Mouse (Mus musculus) hindbrain, embryonic 15.5 days (tissue): ENCODE measurements around the gene Depdc1b. TPM values are rescaled to one million over a fixed set of nuclear protein-coding genes. Genes with fewer than 3 reads are reported as not detected.

ENCODE experiments used
- ATAC-seq: fragments of 200-750 bp; cut with Nextera tagmentation; 2 replicates; pipeline ENCODE4 v1.8.0; 2017; ENCODE audit warnings: low read depth, moderate number of reproducible peaks, moderate TSS enrichment; ENCODE audit not compliant: low FRiP score
- H3K27ac ChIP-seq: fragments of 300-500 bp; sonication (generic); replicated peaks from 2 replicates; pipeline ENCODE4 v1.5.1; 2015; ENCODE audit warnings: mild to moderate bottlenecking, inconsistent platforms
- H3K27me3 ChIP-seq: fragments of 300-500 bp; sonication (generic); 2 replicates; pipeline ENCODE4 v1.6.1; 2015; ENCODE audit warnings: control low read depth, inconsistent platforms
- H3K36me3 ChIP-seq: fragments of 300-500 bp; sonication (generic); 2 replicates; pipeline ENCODE4 v1.6.1; 2015; ENCODE audit warnings: control low read depth, inconsistent platforms
- H3K4me1 ChIP-seq: fragments of 300-500 bp; sonication (generic); replicated peaks from 2 replicates; pipeline ENCODE4 v1.6.1; 2015; ENCODE audit warnings: control low read depth, inconsistent platforms
- H3K4me2 ChIP-seq: fragments of 300-500 bp; sonication (generic); 2 replicates; pipeline ENCODE4 v1.6.1; 2015; ENCODE audit warnings: moderate library complexity, mild to moderate bottlenecking, inconsistent platforms
- H3K4me3 ChIP-seq: fragments of 300-500 bp; sonication (generic); 2 replicates; pipeline ENCODE4 v1.5.1; 2015; ENCODE audit warnings: mild to moderate bottlenecking, inconsistent platforms
- H3K9ac ChIP-seq: fragments of 300-500 bp; sonication (generic); 2 replicates; pipeline ENCODE4 v1.6.1; 2015; ENCODE audit warnings: inconsistent platforms
- H3K9me3 ChIP-seq: fragments of 300-500 bp; sonication (generic); 2 replicates; pipeline ENCODE4 v1.6.1; 2016; ENCODE audit warnings: control low read depth, inconsistent platforms
- WGBS: fragments of 180-500 bp; shearing (Covaris S2); methylation state at CpG from one replicate; pipeline ENCODE4 v1.1.7; 2015; 5-methylcytosine and 5-hydroxymethylcytosine counted together
- polyA plus RNA-seq: library from polyadenylated mRNA; unstranded; fragments of >200 nt; fragmentation: Nextera tagmentation; extraction: Ambion mirVana; gene quantifications from 2 replicates; pipeline ENCODE4 v1.2.1, GENCODE M21; 2015

The Depdc1b gene
- polyA plus RNA-seq, 1 experiment from 2014 or later = 2.8 TPM

DNA sequence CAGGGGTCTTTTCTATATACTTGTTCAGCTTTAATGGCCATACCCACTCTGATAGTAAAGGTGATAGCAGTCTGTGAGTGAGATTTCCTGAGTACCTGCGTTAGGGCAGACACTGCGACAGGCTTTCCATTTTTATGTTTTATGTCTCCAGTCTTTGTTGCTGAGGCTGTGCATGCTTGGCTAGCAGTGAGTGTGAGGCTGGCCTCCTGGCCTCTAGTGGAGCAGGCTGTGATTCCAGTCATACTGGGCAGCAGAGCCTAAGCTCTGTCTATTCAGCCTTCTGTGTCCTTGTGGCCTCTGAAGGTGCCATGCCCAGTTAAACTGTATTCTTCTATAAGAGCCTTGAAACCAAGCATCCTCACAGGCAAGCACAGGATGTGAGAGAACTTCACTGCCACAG, 6.3 kb downstream of the Depdc1b start:
- H3K36me3 ChIP-seq = no peaks in the 10 kb centered on the region
- WGBS = 94% methylated on average over 2 of the region's 2 CpGs
- no peaks in the 10 kb centered on the region for H3K4me1 ChIP-seq
- no peak for ATAC-seq
- no peaks in the 10 kb centered on the region for H3K27me3 ChIP-seq
- no peak overlapping the region for H3K4me3 ChIP-seq
- no peaks in the 10 kb centered on the region for H3K9me3 ChIP-seq
- H3K9ac ChIP-seq = no peak overlapping the region
- no peak overlapping the region for H3K27ac ChIP-seq
- H3K4me2 ChIP-seq = no peak overlapping the region

DNA sequence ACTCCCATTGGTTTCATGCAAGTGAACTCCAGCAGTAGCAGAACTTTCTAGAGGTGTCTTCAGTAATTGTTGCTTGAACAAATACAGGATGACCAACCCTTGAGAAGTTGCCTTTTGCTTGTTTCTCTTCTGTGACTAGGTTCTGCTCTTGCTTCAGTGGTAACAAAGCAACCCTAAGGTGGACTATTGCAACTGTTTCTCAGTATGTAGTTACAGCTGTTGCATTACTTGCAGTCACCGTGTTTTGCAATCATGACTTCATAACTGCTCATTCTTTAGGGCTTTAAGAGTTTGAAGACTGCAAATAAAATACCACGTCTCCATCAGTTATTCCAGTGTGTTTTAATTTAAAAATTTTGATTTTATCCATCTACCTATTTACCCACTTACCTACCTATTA, 7.2 kb downstream of the Depdc1b start:
- no peaks in the 10 kb centered on the region for H3K4me1 ChIP-seq
- no peaks in the 10 kb centered on the region for H3K36me3 ChIP-seq
- ATAC-seq = no peak
- no peak overlapping the region for H3K27ac ChIP-seq
- no peaks in the 10 kb centered on the region for H3K27me3 ChIP-seq
- WGBS = 92% methylated on average over 2 of the region's 2 CpGs
- no peak overlapping the region for H3K9ac ChIP-seq
- H3K4me2 ChIP-seq = no peak overlapping the region
- H3K9me3 ChIP-seq = no peaks in the 10 kb centered on the region
- H3K4me3 ChIP-seq = no peak overlapping the region

DNA sequence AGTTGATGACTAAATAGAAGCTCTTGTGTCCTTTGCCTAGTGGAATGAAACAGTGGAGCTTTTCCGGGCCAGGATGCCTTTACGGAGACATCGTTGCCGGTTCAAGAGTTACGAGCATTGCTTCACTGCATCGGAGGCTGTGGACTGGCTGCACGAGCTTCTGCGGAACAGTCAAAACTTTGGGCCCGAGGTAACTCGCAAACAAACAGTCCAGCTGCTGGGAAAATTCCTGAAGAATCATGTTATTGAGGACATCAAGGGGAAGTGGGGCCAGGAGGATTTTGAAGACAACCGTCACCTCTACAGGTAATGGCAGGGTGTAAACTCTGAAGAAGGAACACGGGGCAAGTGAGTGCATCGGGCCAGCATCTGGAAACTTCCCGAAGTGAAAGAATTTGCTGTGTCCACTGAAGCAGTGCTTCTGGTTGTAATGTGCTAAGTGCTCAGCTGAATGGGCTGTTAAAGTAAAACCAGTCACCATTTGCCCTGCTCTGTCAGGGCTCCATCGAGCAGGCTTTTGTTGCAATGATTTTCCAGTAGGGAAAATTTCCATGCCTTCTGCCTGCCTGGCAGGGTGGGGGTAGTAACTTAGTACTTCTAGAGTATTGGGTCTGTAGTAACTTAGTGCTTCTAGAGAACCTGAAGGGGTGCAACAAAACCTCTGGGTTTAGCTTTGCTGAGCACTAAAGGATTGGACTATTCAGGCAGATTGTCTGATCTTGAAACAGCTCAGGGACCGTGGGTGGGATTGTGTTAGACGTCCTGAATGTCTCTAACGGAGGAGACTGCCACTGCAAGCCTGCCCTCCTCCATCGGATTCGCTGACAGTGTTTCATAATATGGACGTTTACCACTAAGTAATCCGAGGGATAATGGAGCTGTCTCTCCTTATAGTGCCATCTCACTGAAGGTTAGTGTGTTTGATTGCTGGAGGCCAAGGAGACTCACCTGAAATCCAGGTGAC, 8.0 kb downstream of the Depdc1b start:
- ATAC-seq = no peak
- Histone ChIP-seq H3K9ac (no peak overlapping the region), H3K27me3 (no peaks in the 10 kb centered on the region), H3K36me3 (no peaks in the 10 kb centered on the region), H3K4me3 (no peak overlapping the region), H3K9me3 (no peaks in the 10 kb centered on the region), H3K4me2 (no peak overlapping the region), H3K4me1 (no peaks in the 10 kb centered on the region), H3K27ac (no peak overlapping the region)
- 89% methylated on average over 22 of the region's 22 CpGs for WGBS

DNA sequence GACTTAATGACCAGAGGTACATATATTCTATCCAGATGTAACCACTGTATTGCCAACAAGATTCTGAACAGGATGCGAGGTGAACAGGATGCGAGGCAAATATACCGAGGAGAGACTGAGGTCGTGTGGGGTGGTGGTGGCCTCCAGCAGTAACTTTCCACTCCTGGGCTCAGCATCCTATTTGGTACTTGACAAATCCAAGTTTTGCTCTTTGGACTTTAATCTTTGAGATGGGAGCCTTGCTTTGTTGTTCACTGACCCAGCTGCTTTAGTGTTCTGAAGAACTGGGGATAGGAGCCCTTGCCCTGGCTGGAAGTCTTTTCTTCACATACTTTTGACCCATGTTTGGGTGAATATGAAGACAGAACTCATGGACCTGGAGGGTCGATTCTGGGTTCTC, 9.7 kb downstream of the Depdc1b start:
- 93% methylated on average over 5 of the region's 5 CpGs for WGBS
- H3K4me3 ChIP-seq = no peak overlapping the region
- no peak overlapping the region for H3K4me2 ChIP-seq
- no peaks in the 10 kb centered on the region for H3K36me3 ChIP-seq
- no peaks in the 10 kb centered on the region for H3K4me1 ChIP-seq
- no peak overlapping the region for H3K9ac ChIP-seq
- H3K27me3 ChIP-seq = no peaks in the 10 kb centered on the region
- no peak overlapping the region for H3K27ac ChIP-seq
- no peak for ATAC-seq
- no peaks in the 10 kb centered on the region for H3K9me3 ChIP-seq

DNA sequence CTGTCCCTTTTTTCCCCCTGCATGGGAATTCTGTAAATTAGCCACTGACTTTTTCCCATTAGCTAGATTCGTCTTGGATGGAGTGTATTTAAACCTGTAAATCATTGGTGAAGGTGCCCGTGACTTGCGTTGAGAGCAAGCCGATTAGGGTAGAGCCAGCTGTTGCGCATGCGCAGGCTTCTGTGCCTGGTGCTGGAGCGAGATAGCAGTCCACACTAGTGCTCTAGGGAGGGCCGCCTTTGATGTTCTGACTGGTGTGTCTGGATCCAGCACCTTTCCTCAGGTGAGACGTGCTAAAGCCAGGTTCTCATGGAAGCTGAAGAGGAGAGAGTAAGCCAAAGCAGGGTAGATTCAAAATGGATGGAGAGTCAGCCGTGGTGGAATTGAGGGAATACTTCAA, 10.2 kb downstream of the Depdc1b start:
- 90% methylated on average over 10 of the region's 10 CpGs for WGBS
- H3K36me3 ChIP-seq = no peaks in the 10 kb centered on the region

DNA sequence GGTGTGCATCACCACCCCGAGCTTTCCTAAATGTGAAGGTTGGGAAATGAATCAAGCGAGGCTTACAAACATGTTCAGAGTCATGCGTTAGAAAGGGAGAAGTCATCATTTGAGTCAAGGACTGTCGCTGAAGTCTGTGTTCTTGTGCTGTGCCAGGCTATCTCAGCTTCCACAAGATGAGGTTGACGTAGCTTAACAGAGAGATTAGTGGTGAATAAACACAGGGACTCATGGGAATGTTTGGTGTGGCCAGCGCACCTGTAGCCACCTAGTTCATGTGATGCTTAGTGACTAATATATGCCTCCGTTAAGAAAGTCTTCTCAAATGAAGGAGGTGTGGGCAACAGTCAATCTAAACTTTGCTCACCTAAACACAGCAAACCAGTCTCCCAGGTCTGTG, 10.9 kb downstream of the Depdc1b start:
- WGBS = 93% methylated on average over 7 of the region's 7 CpGs

More for the DNA sequence above, 10.2 kb downstream of the Depdc1b start:
- Histone ChIP-seq H3K27ac (no peak overlapping the region), H3K4me1 (no peaks in the 10 kb centered on the region), H3K4me2 (no peak overlapping the region), H3K9me3 (no peaks in the 10 kb centered on the region), H3K27me3 (no peaks in the 10 kb centered on the region), H3K4me3 (no peak overlapping the region), H3K9ac (no peak overlapping the region)
- no peak for ATAC-seq

DNA sequence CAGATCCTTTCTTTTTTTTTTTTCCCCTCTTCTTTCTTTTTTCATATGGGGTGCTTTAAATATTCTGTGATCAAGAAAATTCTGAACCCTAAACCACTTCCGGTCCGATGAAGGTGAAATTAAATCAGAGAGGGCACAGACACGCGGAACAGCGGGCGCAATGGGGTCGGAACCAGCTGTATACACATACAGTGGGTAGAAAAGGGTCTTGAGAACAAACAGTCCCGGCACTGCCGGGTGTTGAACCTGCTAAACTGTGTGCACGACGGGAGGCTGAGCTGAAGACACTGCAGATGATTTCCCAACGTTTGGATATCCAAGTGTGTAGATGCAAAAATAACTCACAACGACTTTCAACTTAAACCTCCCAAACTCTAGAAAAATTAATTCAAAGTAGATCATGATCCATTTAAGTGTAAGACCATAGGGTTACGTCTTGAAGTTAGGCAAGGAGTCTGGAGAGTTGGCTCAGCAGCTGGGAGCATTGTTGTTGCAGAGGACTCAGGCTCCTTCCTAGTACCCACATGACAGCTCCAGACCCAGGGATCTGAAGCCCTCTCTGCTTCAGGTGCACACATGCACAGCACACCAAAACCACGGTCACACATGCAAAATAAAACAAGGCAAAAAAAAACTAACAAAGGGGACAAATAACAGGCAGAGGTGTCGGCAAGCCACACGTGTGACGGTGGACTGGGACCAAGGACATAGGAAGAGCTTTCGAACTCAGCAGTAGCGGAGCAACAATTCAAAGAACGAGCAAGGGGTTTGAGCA, 12.5 kb downstream of the Depdc1b start:
- no peak for ATAC-seq
- no peaks in the 10 kb centered on the region for H3K36me3 ChIP-seq
- no peaks in the 10 kb centered on the region for H3K4me1 ChIP-seq
- no peaks in the 10 kb centered on the region for H3K27me3 ChIP-seq
- no peak overlapping the region for H3K27ac ChIP-seq
- H3K4me3 ChIP-seq = no peak overlapping the region
- WGBS = 93% methylated on average over 21 of the region's 21 CpGs
- no peak overlapping the region for H3K4me2 ChIP-seq
- no peak overlapping the region for H3K9ac ChIP-seq
- no peaks in the 10 kb centered on the region for H3K9me3 ChIP-seq

More for the DNA sequence above, 10.9 kb downstream of the Depdc1b start:
- H3K36me3 ChIP-seq = no peaks in the 10 kb centered on the region
- H3K4me3 ChIP-seq = no peak overlapping the region
- H3K27me3 ChIP-seq = no peaks in the 10 kb centered on the region
- H3K4me2 ChIP-seq = no peak overlapping the region
- no peak for ATAC-seq
- H3K9me3 ChIP-seq = no peaks in the 10 kb centered on the region
- H3K27ac ChIP-seq = no peak overlapping the region
- H3K9ac ChIP-seq = no peak overlapping the region
- no peaks in the 10 kb centered on the region for H3K4me1 ChIP-seq

DNA sequence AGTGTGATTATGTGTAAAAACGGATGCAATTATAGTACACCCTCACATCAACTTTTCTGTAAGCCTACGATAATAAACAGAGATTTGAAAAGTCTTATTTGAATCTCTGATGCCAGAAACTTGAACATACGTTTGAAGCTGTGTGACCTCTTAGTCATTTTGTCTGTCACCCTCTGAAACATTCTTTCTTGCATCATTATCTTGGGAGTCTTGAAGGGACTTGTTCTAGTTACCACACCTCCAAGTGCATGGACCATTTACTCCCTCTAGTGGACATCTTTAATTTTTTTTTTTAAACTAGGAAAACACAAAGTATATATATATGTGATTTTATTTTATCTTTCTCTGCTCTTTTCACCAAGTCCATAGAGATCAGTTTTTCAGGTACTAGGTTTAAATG, 13.6 kb downstream of the Depdc1b start:
- Histone ChIP-seq H3K4me3 (no peak overlapping the region), H3K4me2 (no peak overlapping the region), H3K27ac (no peak overlapping the region), H3K9ac (no peak overlapping the region), H3K4me1 (no peaks in the 10 kb centered on the region), H3K9me3 (no peaks in the 10 kb centered on the region), H3K27me3 (no peaks in the 10 kb centered on the region), H3K36me3 (no peaks in the 10 kb centered on the region)
- 71% methylated on average over 3 of the region's 3 CpGs for WGBS
- no peak for ATAC-seq

DNA sequence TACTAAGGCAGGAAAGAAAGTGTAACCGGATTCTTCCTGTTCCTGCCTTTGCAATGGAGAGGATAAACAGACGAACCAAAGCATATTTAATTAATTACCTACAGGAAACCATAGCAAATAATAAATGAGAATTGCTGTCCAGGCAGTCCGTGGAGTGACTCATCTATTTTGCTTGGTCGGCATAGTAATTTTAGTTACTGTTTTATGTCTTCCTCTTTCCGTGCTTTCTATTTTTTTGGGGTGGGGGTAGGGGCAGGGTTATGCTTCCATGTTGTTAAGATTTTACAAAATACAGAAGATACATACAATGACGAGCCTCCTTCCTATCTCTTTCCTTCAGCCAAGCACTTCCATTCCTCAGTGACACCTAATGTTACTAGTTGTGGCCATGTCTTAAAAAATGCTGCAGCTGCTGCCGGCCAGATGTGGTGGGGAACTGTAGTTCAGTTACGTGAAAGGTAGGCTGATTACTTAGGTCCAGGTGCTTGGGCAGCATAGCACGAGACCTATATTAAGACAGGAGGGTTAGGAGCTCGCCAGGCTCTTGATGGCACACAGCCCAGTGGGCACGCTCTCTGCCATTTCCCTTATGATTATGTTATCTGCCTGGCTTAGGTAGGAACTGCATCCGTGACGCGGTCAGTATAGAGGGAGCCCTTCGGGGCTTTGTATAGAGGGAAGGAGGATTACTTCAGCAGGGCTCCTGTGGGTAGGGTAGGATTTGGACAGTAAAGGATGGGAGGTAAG, 19.3 kb downstream of the Depdc1b start:
- H3K9me3 ChIP-seq = no peaks in the 10 kb centered on the region
- H3K9ac ChIP-seq = no peak overlapping the region
- H3K4me1 ChIP-seq = no peaks in the 10 kb centered on the region
- H3K27me3 ChIP-seq = no peaks in the 10 kb centered on the region
- no peak overlapping the region for H3K27ac ChIP-seq
- H3K4me2 ChIP-seq = no peak overlapping the region
- H3K36me3 ChIP-seq = no peaks in the 10 kb centered on the region
- ATAC-seq = no peak
- no peak overlapping the region for H3K4me3 ChIP-seq
- WGBS = 85% methylated on average over 15 of the region's 15 CpGs

DNA sequence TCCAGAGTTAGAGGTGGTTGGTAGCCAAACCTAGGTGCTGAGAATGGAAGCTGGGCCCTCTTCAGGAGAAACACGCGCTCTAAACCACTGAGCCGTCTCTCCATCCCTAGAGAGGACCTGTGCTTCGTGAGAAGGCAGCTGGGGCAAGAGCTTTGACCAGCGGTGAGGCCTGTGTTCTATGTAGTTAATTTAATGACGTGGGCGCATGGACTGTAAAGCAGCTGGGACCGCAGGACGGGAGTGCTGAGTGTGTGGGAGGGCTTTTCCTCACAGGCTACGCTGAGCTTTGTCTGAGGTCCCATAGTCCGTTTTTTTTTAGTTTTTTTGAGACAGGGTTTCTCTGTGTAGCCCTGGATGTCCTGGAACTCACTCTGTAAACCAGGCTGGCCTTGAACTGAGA, 20.1 kb downstream of the Depdc1b start:
- no peaks in the 10 kb centered on the region for H3K36me3 ChIP-seq

DNA sequence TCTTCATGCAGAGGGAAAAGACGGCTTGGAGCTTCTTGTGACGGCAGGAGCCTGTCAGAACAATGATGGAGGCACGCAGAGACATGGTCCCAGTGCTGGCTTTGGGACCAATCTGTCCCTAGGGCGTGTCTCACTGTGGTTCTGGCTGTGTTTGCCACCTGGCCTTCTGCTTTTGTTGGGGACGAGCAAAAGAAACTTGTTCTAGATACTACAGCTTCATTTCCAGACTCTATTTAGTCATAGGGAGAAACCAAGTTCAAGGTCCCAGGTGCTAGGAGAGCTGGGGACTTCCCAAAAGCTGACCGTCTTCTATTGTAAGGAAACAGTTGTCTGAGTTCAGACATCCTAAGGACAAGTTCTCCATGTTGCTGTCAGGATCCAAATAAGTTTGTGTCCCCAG, 21.2 kb downstream of the Depdc1b start:
- H3K9ac ChIP-seq = no peak overlapping the region
- H3K9me3 ChIP-seq = no peaks in the 10 kb centered on the region
- H3K27ac ChIP-seq = no peak overlapping the region
- H3K4me2 ChIP-seq = no peak overlapping the region
- H3K4me1 ChIP-seq = no peaks in the 10 kb centered on the region
- no peak overlapping the region for H3K4me3 ChIP-seq
- no peak for ATAC-seq
- H3K27me3 ChIP-seq = no peaks in the 10 kb centered on the region
- H3K36me3 ChIP-seq = no peaks in the 10 kb centered on the region
- 95% methylated on average over 6 of the region's 6 CpGs for WGBS

More for the DNA sequence above, 20.1 kb downstream of the Depdc1b start:
- Histone ChIP-seq H3K27ac (no peak overlapping the region), H3K4me3 (no peak overlapping the region), H3K9ac (no peak overlapping the region), H3K27me3 (no peaks in the 10 kb centered on the region), H3K4me1 (no peaks in the 10 kb centered on the region), H3K4me2 (no peak overlapping the region), H3K9me3 (no peaks in the 10 kb centered on the region)
- 79% methylated on average over 11 of the region's 11 CpGs for WGBS
- no peak for ATAC-seq
